Mouse (Mus musculus) E14TG2a.4 (cell line): Measurements from ENCODE around the gene Fbxo17.

Source experiments
- CTCF ChIP-seq: conservative IDR thresholded peaks from 2 replicates; pipeline ENCODE4 v1.5.1; 2014; ENCODE audit warnings: low read length
- NANOG ChIP-seq: IDR thresholded peaks from 2 replicates; pipeline ENCODE4 v1.6.1; 2014; ENCODE audit warnings: borderline replicate concordance, low read length, mixed read lengths
- POU5F1 ChIP-seq: IDR thresholded peaks from 2 replicates; pipeline ENCODE4 v1.6.1; 2014; ENCODE audit warnings: low read length, borderline replicate concordance

GRCm38 (mm10) chr7:28675746-28676145, 40.9 kb upstream of the Fbxo17 start:
- TF ChIP-seq CTCF (peak; percentile 88), NANOG (no peak), POU5F1 (no peak)
